Mouse (Mus musculus) liver, embryonic 16.5 days (tissue): Measurements from ENCODE around the gene Slc30a9. TPM values are rescaled to one million over a fixed set of nuclear protein-coding genes. Genes with fewer than 3 reads are reported as not detected.

Source experiments
- ATAC-seq: fragments of 200-750 bp; cut with Nextera tagmentation; 2 replicates; pipeline ENCODE4 v1.8.0; 2017; ENCODE audit warnings: low read depth, mild to moderate bottlenecking, moderate number of reproducible peaks, moderate library complexity
- H3K27ac ChIP-seq: fragments of 300-500 bp; sonication (generic); 2 replicates; pipeline ENCODE4 v1.5.1; 2014; ENCODE audit warnings: mild to moderate bottlenecking, low read length
- H3K27me3 ChIP-seq: fragments of 300-500 bp; sonication (generic); 2 replicates; pipeline ENCODE4 v1.6.1; 2014; ENCODE audit warnings: low read depth, low read length, mixed read lengths; ENCODE audit not compliant: control insufficient read depth, insufficient read depth
- H3K36me3 ChIP-seq: fragments of 300-500 bp; sonication (generic); 2 replicates; pipeline ENCODE4 v1.6.1; 2014; ENCODE audit warnings: mild to moderate bottlenecking; ENCODE audit not compliant: control insufficient read depth, insufficient read depth
- H3K4me1 ChIP-seq: fragments of 300-500 bp; sonication (generic); 2 replicates; pipeline ENCODE4 v1.6.1; 2014; ENCODE audit warnings: low read depth, low read length, mixed read lengths; ENCODE audit not compliant: control insufficient read depth
- H3K4me2 ChIP-seq: fragments of 300-500 bp; sonication (generic); 2 replicates; pipeline ENCODE4 v1.6.1; 2014; ENCODE audit warnings: low read depth, low read length, mixed read lengths
- H3K4me3 ChIP-seq: fragments of 300-500 bp; sonication (generic); 2 replicates; pipeline ENCODE4 v1.5.1; 2014; ENCODE audit warnings: low read depth, mild to moderate bottlenecking, low read length
- H3K9ac ChIP-seq: fragments of 300-500 bp; sonication (generic); 2 replicates; pipeline ENCODE4 v1.6.1; 2014; ENCODE audit warnings: low read depth, low read length
- H3K9me3 ChIP-seq: fragments of 300-500 bp; sonication (generic); replicated peaks from 2 replicates; pipeline ENCODE4 v1.6.1; 2016; ENCODE audit warnings: low read length; ENCODE audit not compliant: control insufficient read depth
- WGBS: fragments of 180-500 bp; shearing (Covaris S2); extraction: QIAGEN DNeasy Blood & Tissue Kit; methylation state at CpG from one replicate; pipeline ENCODE4 v1.1.7; 2014; ENCODE audit not compliant: insufficient replicate concordance; 5-methylcytosine and 5-hydroxymethylcytosine counted together
- polyA plus RNA-seq: library from polyadenylated mRNA; unstranded; fragments of >200 nt; fragmentation: Nextera tagmentation; extraction: Ambion mirVana; gene quantifications from 2 replicates; pipeline ENCODE4 v1.2.1, GENCODE M21; 2015

Slc30a9 gene
- polyA plus RNA-seq, 1 experiment from 2014 or later = 56.9 TPM

- Histone ChIP-seq H3K9me3 (no peaks in the 10 kb centered on the region), H3K27ac (no peak overlapping the region), H3K27me3 (no peaks in the 10 kb centered on the region), H3K9ac (no peak overlapping the region), H3K4me3 (no peak overlapping the region), H3K4me1 (no peaks in the 10 kb centered on the region), H3K36me3 (no peaks in the 10 kb centered on the region), H3K4me2 (no peak overlapping the region)
- no peak for ATAC-seq
- 76% methylated on average over 28 of the region's 28 CpGs for WGBS
Measured at GRCm38 (mm10) chr5:67399876-67400607, 93.3 kb downstream of the Slc30a9 start.

- Histone ChIP-seq H3K4me3 (no peak overlapping the region), H3K27me3 (no peaks in the 10 kb centered on the region), H3K4me1 (no peaks in the 10 kb centered on the region), H3K9ac (no peak overlapping the region), H3K4me2 (no peak overlapping the region), H3K36me3 (no peaks in the 10 kb centered on the region), H3K27ac (no peak overlapping the region), H3K9me3 (no peaks in the 10 kb centered on the region)
- no peak for ATAC-seq
- 72% methylated on average over 12 of the region's 12 CpGs for WGBS
Measured at GRCm38 (mm10) chr5:67400608-67401480, 94.1 kb downstream of the Slc30a9 start.

DNA sequence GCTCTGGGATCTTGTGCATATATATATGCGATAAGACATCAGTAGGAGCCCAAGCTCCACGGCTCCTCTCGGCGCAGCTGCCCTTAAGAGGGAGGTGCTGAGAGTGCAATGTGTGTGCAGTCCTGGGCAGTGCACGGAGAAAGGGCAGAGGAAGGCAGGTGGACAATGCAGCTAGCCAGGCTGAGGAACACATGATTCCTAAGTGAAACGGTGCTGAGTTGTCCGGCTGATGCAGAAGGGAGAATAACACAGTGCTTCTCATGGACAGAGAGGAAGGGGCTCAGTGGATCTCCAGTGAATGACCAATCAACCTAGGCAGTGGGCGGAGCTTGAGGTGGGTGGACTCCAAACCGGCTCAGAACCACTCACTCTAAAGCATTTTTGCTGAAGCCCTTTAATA is 94.9 kb downstream of the Slc30a9 start:
- Histone ChIP-seq H3K27ac (no peak overlapping the region), H3K4me1 (no peaks in the 10 kb centered on the region), H3K36me3 (no peaks in the 10 kb centered on the region), H3K9me3 (no peaks in the 10 kb centered on the region), H3K9ac (no peak overlapping the region), H3K4me3 (no peak overlapping the region), H3K4me2 (no peak overlapping the region), H3K27me3 (no peaks in the 10 kb centered on the region)
- WGBS = 52% methylated on average over 9 of the region's 9 CpGs
- no peak for ATAC-seq

DNA sequence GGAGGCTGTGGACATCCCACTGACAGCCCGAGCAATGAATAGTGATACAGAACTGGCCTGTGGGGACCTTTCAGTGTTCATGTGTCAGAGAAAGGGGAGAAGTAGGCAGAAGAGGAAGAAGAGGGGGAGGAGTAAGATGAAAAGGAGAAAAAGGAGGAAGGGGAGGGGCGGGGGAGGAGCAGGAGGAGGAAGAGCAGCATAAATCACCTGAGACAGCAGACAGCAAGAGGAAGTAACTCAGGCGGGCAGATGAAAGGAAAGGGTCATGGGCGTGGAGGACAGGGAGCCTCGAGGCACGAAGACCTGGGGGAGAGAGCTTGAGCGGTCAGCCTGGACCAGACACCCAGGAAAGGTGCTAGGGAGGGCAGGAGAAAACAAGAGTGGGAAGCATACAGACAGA is 97.6 kb downstream of the Slc30a9 start:
- no peaks in the 10 kb centered on the region for H3K9me3 ChIP-seq
- H3K4me3 ChIP-seq = no peak overlapping the region
- no peak overlapping the region for H3K4me2 ChIP-seq
- no peak overlapping the region for H3K27ac ChIP-seq
- no peaks in the 10 kb centered on the region for H3K27me3 ChIP-seq
- no peak overlapping the region for H3K9ac ChIP-seq
- H3K4me1 ChIP-seq = no peaks in the 10 kb centered on the region
- 23% methylated on average over 7 of the region's 7 CpGs for WGBS
- H3K36me3 ChIP-seq = no peaks in the 10 kb centered on the region
- ATAC-seq = no peak

GRCm38 (mm10) chr5:67404919-67405318 is 98.2 kb downstream of the Slc30a9 start:
- WGBS = 27% methylated on average over 9 of the region's 9 CpGs
- ATAC-seq = no peak
- H3K4me2 ChIP-seq = no peak overlapping the region
- no peaks in the 10 kb centered on the region for H3K36me3 ChIP-seq
- H3K27me3 ChIP-seq = no peaks in the 10 kb centered on the region
- H3K9me3 ChIP-seq = no peaks in the 10 kb centered on the region
- no peaks in the 10 kb centered on the region for H3K4me1 ChIP-seq
- H3K27ac ChIP-seq = no peak overlapping the region
- H3K9ac ChIP-seq = no peak overlapping the region
- no peak overlapping the region for H3K4me3 ChIP-seq

Other genes with a start within 250 kb of the Slc30a9 start
- 0.02 and 0.08 TPM in 2 replicates for gene Phox2b, start 207.7 kb upstream of the Slc30a9 start, polyA plus RNA-seq
- 70.7 and 80.2 TPM in 2 replicates for gene Tmem33, start 46.4 kb upstream of the Slc30a9 start, polyA plus RNA-seq
- gene Bend4, start 121.4 kb downstream of the Slc30a9 start, polyA plus RNA-seq = 0.38 and 0.55 TPM in 2 replicates